Mouse (Mus musculus): ENCODE measurements around the gene Mcrs1.

Mcrs1 gene

DNA sequence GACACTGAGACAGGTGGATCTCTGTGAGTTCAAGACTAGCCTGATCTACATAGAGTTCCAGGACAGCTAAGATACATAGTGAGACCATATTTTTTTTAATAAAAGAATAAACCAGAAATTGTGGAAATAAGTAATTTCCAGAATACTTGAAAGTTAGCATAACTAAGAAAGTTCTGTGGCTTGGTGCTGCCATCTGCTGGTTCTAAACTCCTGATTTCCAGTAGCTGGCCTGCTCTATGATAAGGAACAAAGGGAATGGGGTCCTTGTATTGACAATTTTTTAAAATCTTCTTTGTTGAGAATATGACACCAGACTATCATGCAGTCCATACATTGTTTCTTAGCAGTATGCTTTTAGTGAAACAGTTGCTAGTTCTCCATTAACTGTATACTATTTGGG lies 53.0 kb downstream of the Mcrs1 start:
- no peak for DNase-seq

DNA sequence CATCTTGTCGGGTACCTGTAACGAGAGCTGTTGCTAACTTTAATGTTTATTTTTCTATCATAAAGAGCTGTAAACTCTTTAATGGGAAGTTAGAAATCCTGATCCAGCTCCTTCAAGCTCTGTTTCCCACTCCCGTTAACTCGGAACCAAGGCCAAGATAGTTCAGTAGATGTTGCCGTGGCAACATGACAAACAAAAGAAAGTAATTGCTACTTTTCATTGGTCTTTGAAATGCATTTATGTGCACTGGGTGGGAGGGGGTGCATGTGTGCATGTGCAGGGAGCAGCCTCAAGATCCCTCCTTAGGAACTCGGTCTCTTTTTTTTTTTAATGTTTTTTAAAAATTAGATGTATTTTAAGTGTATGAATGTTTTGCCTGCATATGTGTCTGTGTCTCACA lies 56.7 kb downstream of the Mcrs1 start:
- DNase-seq = no peak

DNA sequence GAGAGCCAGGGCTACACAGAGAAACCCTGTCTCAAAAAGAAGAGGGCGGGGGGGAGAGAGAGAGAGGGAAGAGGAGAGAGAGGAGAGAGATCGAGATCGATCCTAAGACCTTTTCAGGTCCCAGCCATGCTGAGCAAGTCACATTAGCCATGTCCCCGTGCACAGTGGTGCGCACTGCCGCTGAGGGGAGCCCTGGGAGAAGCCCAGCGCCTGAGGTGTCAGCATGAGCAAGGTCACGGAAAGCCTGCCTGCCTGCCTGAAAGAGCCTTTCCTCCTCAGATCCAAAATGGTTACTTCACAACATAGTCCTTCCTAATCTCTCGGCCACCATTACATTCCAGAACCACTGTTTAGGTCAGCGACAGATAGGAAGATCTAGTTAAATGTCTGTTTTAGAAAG lies 57.4 kb downstream of the Mcrs1 start:
- no peak for DNase-seq
